Mouse (Mus musculus) olfactory bulb, adult 2 months (tissue): ENCODE measurements around the gene Col6a2. TPM values are rescaled to one million over a fixed set of nuclear protein-coding genes. Genes with fewer than 3 reads are reported as not detected.

Source experiments
- H3K27ac ChIP-seq: fragments of 200-500 bp; 2 replicates; pipeline ENCODE4 v1.5.1; 2012; ENCODE audit warnings: low read depth, low read length; ENCODE audit not compliant: insufficient read depth
- H3K4me1 ChIP-seq: fragments of 200-500 bp; 2 replicates; pipeline ENCODE4 v1.6.1; 2012; ENCODE audit warnings: low read length; ENCODE audit not compliant: control insufficient read depth, insufficient read depth
- H3K4me3 ChIP-seq: fragments of 200-500 bp; 2 replicates; pipeline ENCODE4 v1.5.1; 2012; ENCODE audit warnings: mild to moderate bottlenecking, low read depth, low read length, moderate library complexity; ENCODE audit not compliant: insufficient read depth
- CTCF ChIP-seq: fragments of 200-500 bp; IDR thresholded peaks from 2 replicates; pipeline ENCODE4 v1.5.1; 2012; ENCODE audit warnings: low read depth, mild to moderate bottlenecking, low read length, moderate library complexity; ENCODE audit not compliant: insufficient read depth
- POLR2A ChIP-seq: fragments of 200-500 bp; IDR thresholded peaks from 2 replicates; pipeline ENCODE4 v1.6.1; 2012; ENCODE audit warnings: mild to moderate bottlenecking, low read depth, low read length, moderate library complexity; ENCODE audit not compliant: insufficient read depth
- WGBS: fragments of 180-500 bp; shearing (Covaris S2); methylation state at CpG from one replicate; pipeline ENCODE4 v1.1.7; 2018; 5-methylcytosine and 5-hydroxymethylcytosine counted together
- polyA plus RNA-seq: library from polyadenylated mRNA; stranded (reverse); fragments of >200 nt; gene quantifications from 2 replicates; pipeline ENCODE4 v1.2.4, GENCODE M21; 2012; ENCODE audit warnings: low replicate concordance; ENCODE audit not compliant: missing spikeins, insufficient read depth, insufficient read length

Col6a2 gene
- polyA plus RNA-seq, 1 experiment = not detected

DNA sequence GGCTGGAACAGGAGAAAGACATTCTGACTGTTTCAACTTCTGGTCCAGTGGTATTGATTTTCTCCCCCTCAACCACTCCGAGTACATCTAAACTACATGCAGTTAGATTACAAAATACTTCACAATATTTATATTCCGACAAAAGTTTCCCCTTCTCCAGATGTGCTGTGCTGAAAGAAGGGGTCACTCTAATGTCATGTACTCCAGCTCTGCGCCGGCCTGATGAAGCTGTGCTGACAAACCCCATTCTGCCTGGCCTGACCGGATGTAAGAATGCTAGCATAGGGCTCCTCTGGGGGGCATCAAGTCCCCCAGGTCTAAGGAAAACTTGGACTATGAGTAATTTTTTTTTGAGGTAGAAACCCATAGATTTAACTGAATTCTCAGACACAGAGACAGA is 4.3 kb upstream of the Col6a2 start:
- Histone ChIP-seq H3K4me3 (no peak overlapping the region), H3K4me1 (peaks cover 14% of the 10 kb centered on the region), H3K27ac (no peak overlapping the region)
- TF ChIP-seq CTCF (no peak), POLR2A (no peak)
- 93% methylated on average over 5 of the region's 5 CpGs for WGBS

DNA sequence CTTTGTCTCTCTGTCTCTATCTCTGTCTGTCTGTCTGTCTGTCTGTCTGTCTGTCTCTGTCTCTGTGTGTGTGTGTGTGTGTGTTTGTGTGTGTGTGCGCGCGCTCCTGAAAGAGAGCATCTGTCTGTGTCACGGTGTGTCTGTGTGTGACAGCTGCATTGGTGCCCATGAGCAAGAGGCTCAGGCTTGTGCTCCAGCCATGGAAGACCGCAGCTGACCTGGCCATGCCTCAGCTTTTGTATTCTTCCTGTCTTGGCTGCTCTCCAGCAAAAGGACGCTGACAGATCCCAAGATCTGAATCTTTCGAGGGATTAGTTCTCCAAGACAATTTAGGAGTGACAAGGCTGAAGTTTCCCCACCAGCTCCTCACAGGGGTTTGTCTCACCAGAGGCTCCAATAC is 1.5 kb upstream of the Col6a2 start:
- TF ChIP-seq POLR2A (no peak), CTCF (no peak)
- H3K27ac ChIP-seq = no peak overlapping the region
- WGBS = 70% methylated on average over 7 of the region's 7 CpGs
- H3K4me3 ChIP-seq = no peak overlapping the region
- peaks cover 10% of the 10 kb centered on the region for H3K4me1 ChIP-seq

DNA sequence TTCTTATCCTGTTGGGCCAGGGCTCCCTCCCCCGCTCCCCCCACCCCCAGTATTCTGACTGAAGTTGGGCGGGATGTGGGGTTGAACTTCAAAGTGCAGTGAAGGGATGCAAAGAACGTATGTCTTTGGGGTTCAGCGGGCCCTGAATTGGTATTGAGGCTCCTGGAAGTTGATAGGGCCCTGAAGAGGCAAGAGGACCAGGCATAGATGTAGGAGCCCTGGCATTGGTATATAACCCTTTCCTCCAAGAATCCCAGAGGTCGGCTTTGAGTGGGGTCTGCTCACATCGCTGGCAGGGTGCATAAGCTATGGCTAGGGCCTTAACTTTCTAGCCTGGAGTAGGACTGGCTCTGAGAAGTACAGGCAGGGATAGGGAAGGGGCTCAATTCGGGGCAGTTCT is 304 bp upstream of the Col6a2 start:
- 27% methylated on average over 7 of the region's 7 CpGs for WGBS
- no peak overlapping the region for H3K4me3 ChIP-seq
- peaks cover 10% of the 10 kb centered on the region for H3K4me1 ChIP-seq
- TF ChIP-seq CTCF (no peak), POLR2A (no peak)
- no peak overlapping the region for H3K27ac ChIP-seq

DNA sequence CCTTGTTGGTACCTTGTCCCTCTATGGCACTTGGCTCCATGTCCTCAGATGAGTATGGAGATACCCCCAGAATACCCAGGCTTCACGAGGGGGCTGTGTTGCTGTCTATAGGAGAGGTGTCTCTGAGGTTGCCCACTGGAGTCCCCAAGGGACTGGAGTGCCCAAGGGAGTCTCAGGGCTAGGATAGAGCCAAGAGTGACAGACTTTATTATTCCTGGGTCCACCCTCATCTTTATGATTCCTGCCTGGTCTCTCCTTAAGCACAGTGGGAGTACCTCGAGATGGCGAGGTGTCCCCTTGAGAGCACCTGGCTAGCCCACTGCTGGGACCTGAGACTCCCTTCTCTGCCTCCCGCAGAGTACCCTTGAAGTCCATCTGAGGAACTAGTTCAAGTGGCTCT is 1.0 kb downstream of the Col6a2 start:
- no peak for TF ChIP-seq POLR2A
- TF ChIP-seq CTCF = no peak
- Histone ChIP-seq H3K4me1 (peaks cover 10% of the 10 kb centered on the region), H3K27ac (no peak overlapping the region), H3K4me3 (no peak overlapping the region)
- 87% methylated on average over 4 of the region's 4 CpGs for WGBS

DNA sequence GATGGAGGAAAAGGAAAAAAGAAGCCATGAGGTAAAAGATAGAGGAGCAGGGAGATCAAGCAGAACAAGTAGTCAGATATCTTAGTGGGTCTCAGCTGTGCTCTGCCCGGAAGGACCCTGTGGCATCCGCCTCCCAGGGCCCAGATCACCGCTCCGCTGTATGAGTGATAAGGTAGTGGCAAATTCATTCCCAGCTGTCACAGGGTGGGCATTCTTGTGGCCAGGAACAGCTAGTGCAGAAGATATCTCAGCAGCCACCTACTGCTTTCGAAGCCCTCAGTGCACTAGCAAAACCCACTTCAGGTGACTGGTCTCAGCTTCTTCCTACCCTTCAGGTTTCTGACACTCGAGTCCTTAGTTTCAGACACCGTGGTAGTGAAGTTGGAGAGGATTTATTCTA is 11.0 kb downstream of the Col6a2 start:
- Histone ChIP-seq H3K27ac (no peak overlapping the region), H3K4me3 (no peak overlapping the region), H3K4me1 (no peaks in the 10 kb centered on the region)
- no peak for TF ChIP-seq CTCF
- no peak for TF ChIP-seq POLR2A
- WGBS = 94% methylated on average over 7 of the region's 7 CpGs

DNA sequence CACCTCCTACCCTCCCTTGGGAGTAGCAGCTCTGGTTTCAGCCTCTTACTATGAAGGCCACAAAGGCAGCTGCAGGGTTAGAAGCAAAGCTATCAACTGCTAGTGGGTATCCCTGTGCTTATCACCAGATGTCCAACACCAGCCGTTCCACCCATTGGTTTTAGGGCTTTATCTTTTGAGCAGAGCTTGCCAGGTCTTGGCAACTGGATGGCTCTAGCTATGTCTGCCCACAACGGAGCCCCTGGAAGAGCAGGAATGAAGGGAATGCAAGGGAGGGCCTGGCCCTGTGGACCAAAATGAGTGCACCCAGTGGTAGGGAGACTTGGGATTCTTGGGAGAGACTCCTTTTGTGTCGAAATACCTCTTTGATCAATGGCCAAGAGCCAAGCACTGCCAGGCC is 20.7 kb downstream of the Col6a2 start:
- no peaks in the 10 kb centered on the region for H3K4me1 ChIP-seq
- TF ChIP-seq POLR2A (no peak), CTCF (no peak)
- no peak overlapping the region for H3K27ac ChIP-seq
- no peak overlapping the region for H3K4me3 ChIP-seq
- 78% methylated on average over 3 of the region's 3 CpGs for WGBS

DNA sequence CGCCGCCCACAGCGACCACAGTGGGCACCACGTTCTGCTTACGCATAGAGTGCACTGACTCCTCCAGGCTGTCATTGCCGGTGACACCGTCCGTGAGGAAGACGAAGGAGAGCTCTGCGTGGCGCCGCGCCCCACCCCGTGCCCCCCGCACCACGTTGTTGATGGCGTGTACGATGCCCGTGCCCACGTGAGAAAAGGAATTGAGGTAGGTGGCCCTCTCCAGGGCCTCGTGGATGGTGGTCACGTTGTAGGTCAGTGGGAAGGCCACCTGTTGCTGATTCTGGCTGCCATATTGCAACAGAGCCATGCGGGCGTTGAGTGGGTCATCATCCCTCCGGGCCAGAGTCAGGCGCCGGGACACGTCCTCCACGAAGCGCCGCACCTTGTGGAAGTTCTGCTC is 27.1 kb downstream of the Col6a2 start:
- H3K27ac ChIP-seq = no peak overlapping the region
- no peak overlapping the region for H3K4me3 ChIP-seq
- H3K4me1 ChIP-seq = no peaks in the 10 kb centered on the region
- WGBS = 92% methylated on average over 31 of the region's 31 CpGs
- TF ChIP-seq POLR2A = no peak
- no peak for TF ChIP-seq CTCF

DNA sequence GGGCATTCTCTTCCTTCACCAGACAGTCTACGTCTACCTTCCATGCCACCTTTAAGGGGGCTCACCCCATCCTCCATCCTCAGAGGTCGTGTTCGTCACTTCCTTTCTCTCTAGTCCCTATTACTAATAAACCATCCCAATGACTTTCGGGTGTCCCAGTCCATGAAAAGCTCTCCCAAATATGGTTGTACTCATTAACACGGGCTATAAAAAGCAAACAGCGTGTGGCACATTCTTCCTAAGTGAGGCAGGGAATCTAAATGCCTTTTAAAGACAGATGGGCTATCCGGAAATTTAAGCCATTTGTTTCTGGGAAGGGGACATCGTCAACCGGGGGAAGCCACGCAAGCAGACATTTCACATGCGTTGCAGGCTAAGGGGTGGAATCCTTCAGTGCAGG is 33.2 kb downstream of the Col6a2 start:
- H3K27ac ChIP-seq = no peak overlapping the region
- no peak for TF ChIP-seq POLR2A
- no peak for TF ChIP-seq CTCF
- H3K4me1 ChIP-seq = no peaks in the 10 kb centered on the region
- no peak overlapping the region for H3K4me3 ChIP-seq
- 74% methylated on average over 11 of the region's 11 CpGs for WGBS

DNA sequence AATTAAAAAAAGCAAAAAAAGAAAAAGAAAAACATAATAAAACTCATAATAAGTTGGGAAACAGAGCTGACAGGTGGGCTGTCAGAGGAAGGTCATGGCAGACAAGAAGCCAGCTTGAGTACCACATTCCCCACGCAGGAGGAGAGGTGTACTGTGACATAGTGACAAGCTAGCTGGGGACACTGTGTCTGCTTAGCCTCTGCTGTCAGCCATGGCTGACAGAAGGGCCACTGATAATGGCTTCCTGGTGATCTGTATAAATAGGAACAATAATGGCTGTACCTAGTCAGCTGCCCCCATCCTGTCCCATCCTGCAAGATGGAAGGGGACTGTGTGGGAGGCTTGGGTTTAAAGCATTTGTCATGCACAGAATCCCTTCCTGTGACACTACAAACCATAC is 37.2 kb downstream of the Col6a2 start:
- Histone ChIP-seq H3K4me1 (peaks cover 7% of the 10 kb centered on the region), H3K4me3 (no peak overlapping the region), H3K27ac (no peak overlapping the region)
- TF ChIP-seq POLR2A = no peak
- TF ChIP-seq CTCF = no peak
- 72% methylated on average over 1 of the region's 1 CpGs for WGBS

DNA sequence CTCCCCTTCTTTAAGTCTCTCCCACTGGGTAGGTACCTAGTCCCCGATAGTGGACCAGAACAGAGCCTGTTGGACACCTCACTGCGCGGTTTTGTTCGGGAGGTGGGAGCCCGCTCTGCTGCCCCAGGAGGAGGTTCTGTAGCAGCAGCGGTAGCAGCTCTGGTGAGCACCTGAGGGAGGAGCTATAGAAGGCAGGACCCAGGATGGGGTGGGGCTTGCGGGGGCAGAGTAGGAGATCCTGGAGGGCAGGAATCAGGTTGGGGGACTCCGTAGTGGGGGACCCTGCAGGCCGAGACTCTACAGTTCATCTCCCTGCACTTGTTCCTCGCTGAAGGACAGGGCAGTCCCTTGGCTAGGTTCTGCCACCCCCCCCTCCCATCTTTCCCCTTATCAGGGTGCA is 39.3 kb downstream of the Col6a2 start:
- Histone ChIP-seq H3K4me3 (no peak overlapping the region), H3K4me1 (peaks cover 7% of the 10 kb centered on the region), H3K27ac (no peak overlapping the region)
- TF ChIP-seq CTCF (no peak), POLR2A (no peak)
- 17% methylated on average over 10 of the region's 10 CpGs for WGBS
